ENCODE assay signal across 21 mouse cellular contexts in genomic region chr4:71453499-71453898, GRCm38 (mm10).
DNase-seq lines count a peak whose midpoint lies in the region; ATAC-seq and TF ChIP-seq lines count a peak whose summit lies in the region.
"Had no signal": no experiment of that assay in that cellular context is flagged by ENCODE, and none has a peak within 500 bp of the region (broad histone marks: within the 10 kb centered on the region; RNA-seq: fewer than 3 reads in every experiment).

No protein-coding gene starts in this region.

- H3K4me2 ChIP-seq in stomach, embryonic 14.5 days (replicated peaks; ENCODE audit: low read depth, low read length) = no peak overlapping the region
- H3K4me2 ChIP-seq in stomach, postnatal 0 days (replicated peaks; ENCODE audit: low read depth) = no peak overlapping the region
- H3K4me2 ChIP-seq in intestine, embryonic 15.5 days (replicated peaks) = no peak overlapping the region
- H3K4me2 ChIP-seq in limb, embryonic 11.5 days (ENCODE audit: low read depth, severe bottlenecking) = no peak overlapping the region
- no peak overlapping the region for H3K4me2 ChIP-seq in stomach, embryonic 15.5 days
- H3K4me2 ChIP-seq in forebrain, embryonic 12.5 days = no peak overlapping the region
- H3K4me2 ChIP-seq: embryonic facial prominence, embryonic 15.5 days; heart, embryonic 13.5 days; hindbrain, embryonic 12.5 days had no signal

- no peak for TF ChIP-seq EP300 in stomach, postnatal 0 days (optimal IDR thresholded peaks at IDR 0.05)

- no peaks in the 10 kb centered on the region for H3K36me3 ChIP-seq in stomach, embryonic 14.5 days (ENCODE audit: control insufficient read depth, insufficient read depth, low read length)
- H3K36me3 ChIP-seq in stomach, postnatal 0 days (ENCODE audit: control insufficient read depth, insufficient read depth, low read length) = no peaks in the 10 kb centered on the region
- no peaks in the 10 kb centered on the region for H3K36me3 ChIP-seq in intestine, embryonic 15.5 days
- no peaks in the 10 kb centered on the region for H3K36me3 ChIP-seq in limb, embryonic 11.5 days (ENCODE audit: control insufficient read depth, insufficient read depth, low read length)
- H3K36me3 ChIP-seq in stomach, embryonic 15.5 days = no peaks in the 10 kb centered on the region
- H3K36me3 ChIP-seq in forebrain, embryonic 12.5 days (replicated peaks) = no peaks in the 10 kb centered on the region
- H3K36me3 ChIP-seq: embryonic facial prominence, embryonic 15.5 days; forebrain, embryonic 10.5 days; heart, embryonic 13.5 days; hindbrain, embryonic 12.5 days had no signal

- no peaks in the 10 kb centered on the region for H3K27me3 ChIP-seq in stomach, embryonic 14.5 days (ENCODE audit: control insufficient read depth, insufficient read depth, low read length)
- no peaks in the 10 kb centered on the region for H3K27me3 ChIP-seq in stomach, postnatal 0 days (ENCODE audit: control insufficient read depth, insufficient read depth, low read length)
- no peaks in the 10 kb centered on the region for H3K27me3 ChIP-seq in intestine, embryonic 15.5 days (replicated peaks)
- no peaks in the 10 kb centered on the region for H3K27me3 ChIP-seq in limb, embryonic 11.5 days (ENCODE audit: control insufficient read depth, insufficient read depth, low read length)
- no peaks in the 10 kb centered on the region for H3K27me3 ChIP-seq in stomach, embryonic 15.5 days (replicated peaks)
- H3K27me3 ChIP-seq in forebrain, embryonic 12.5 days = no peaks in the 10 kb centered on the region
- H3K27me3 ChIP-seq: embryonic facial prominence, embryonic 15.5 days; heart, embryonic 13.5 days; hindbrain, embryonic 12.5 days had no signal

- 55% methylated on average over 3 of the region's 3 CpGs for WGBS in stomach, embryonic 14.5 days
- 61% methylated on average over 3 of the region's 3 CpGs for WGBS in stomach, postnatal 0 days
- WGBS in intestine, embryonic 15.5 days = 50% methylated on average over 3 of the region's 3 CpGs
- WGBS in limb, embryonic 11.5 days = 60% methylated on average over 3 of the region's 3 CpGs
- WGBS in stomach, embryonic 15.5 days = 53% methylated on average over 3 of the region's 3 CpGs
- 90% methylated on average over 3 of the region's 3 CpGs for WGBS in forebrain, embryonic 12.5 days

- no peak overlapping the region for H3K9ac ChIP-seq in stomach, embryonic 14.5 days (replicated peaks; ENCODE audit: low read depth, low read length)
- H3K9ac ChIP-seq in stomach, postnatal 0 days (ENCODE audit: low read length) = no peak overlapping the region
- H3K9ac ChIP-seq in intestine, embryonic 15.5 days = no peak overlapping the region
- H3K9ac ChIP-seq in limb, embryonic 11.5 days (ENCODE audit: low read length) = no peak overlapping the region
- no peak overlapping the region for H3K9ac ChIP-seq in stomach, embryonic 15.5 days
- no peak overlapping the region for H3K9ac ChIP-seq in forebrain, embryonic 12.5 days
- H3K9ac ChIP-seq: embryonic facial prominence, embryonic 15.5 days; heart, embryonic 13.5 days; hindbrain, embryonic 12.5 days had no signal

- no peaks in the 10 kb centered on the region for H3K9me3 ChIP-seq in stomach, embryonic 14.5 days (ENCODE audit: control insufficient read depth, low read depth, low read length)
- no peaks in the 10 kb centered on the region for H3K9me3 ChIP-seq in stomach, postnatal 0 days (ENCODE audit: control insufficient read depth, low read length)
- H3K9me3 ChIP-seq in intestine, embryonic 15.5 days = no peaks in the 10 kb centered on the region
- H3K9me3 ChIP-seq in limb, embryonic 11.5 days (ENCODE audit: control insufficient read depth, low read length) = no peaks in the 10 kb centered on the region
- no peaks in the 10 kb centered on the region for H3K9me3 ChIP-seq in stomach, embryonic 15.5 days
- no peaks in the 10 kb centered on the region for H3K9me3 ChIP-seq in forebrain, embryonic 12.5 days
- H3K9me3 ChIP-seq: embryonic facial prominence, embryonic 15.5 days; forebrain, embryonic 10.5 days; heart, embryonic 13.5 days; hindbrain, embryonic 12.5 days had no signal

- peak; percentile 37; the same call in 1 of the 2 replicates for ATAC-seq in stomach, embryonic 14.5 days (ENCODE audit: insufficient number of reproducible peaks, insufficient read depth, low FRiP score, low read depth)
- ATAC-seq in stomach, postnatal 0 days (ENCODE audit: low FRiP score, low TSS enrichment) = no peak
- ATAC-seq in intestine, embryonic 15.5 days = peak; percentile 68
- ATAC-seq in limb, embryonic 11.5 days (ENCODE audit: insufficient number of reproducible peaks, low FRiP score, low TSS enrichment, low read depth) = peak; percentile 84
- ATAC-seq in stomach, embryonic 15.5 days (ENCODE audit: insufficient read depth, low FRiP score, low read depth) = peak; percentile 65
- ATAC-seq in forebrain, embryonic 12.5 days (ENCODE audit: low FRiP score) = no peak
- ATAC-seq: forebrain, embryonic 16.5 days; hindbrain, embryonic 16.5 days had no signal

- H3K4me1 ChIP-seq in stomach, embryonic 14.5 days (ENCODE audit: control insufficient read depth, insufficient read depth, low read length) = no peaks in the 10 kb centered on the region
- H3K4me1 ChIP-seq in stomach, postnatal 0 days (replicated peaks; ENCODE audit: control insufficient read depth, insufficient read depth) = no peaks in the 10 kb centered on the region
- no peaks in the 10 kb centered on the region for H3K4me1 ChIP-seq in intestine, embryonic 15.5 days (replicated peaks)
- H3K4me1 ChIP-seq in limb, embryonic 11.5 days (ENCODE audit: control insufficient read depth, insufficient read depth, low read length) = no peaks in the 10 kb centered on the region
- no peaks in the 10 kb centered on the region for H3K4me1 ChIP-seq in stomach, embryonic 15.5 days
- no peaks in the 10 kb centered on the region for H3K4me1 ChIP-seq in forebrain, embryonic 12.5 days
- H3K4me1 ChIP-seq: embryonic facial prominence, embryonic 15.5 days; forebrain, embryonic 10.5 days; hindbrain, embryonic 12.5 days had no signal

- no peak for TF ChIP-seq CTCF in stomach, postnatal 0 days (IDR thresholded peaks at IDR 0.05; ENCODE audit: low read depth)

- H3K27ac ChIP-seq in stomach, embryonic 14.5 days (ENCODE audit: low read length) = no peak overlapping the region
- no peak overlapping the region for H3K27ac ChIP-seq in stomach, postnatal 0 days (replicated peaks)
- no peak overlapping the region for H3K27ac ChIP-seq in intestine, embryonic 15.5 days
- H3K27ac ChIP-seq in limb, embryonic 11.5 days (replicated peaks; ENCODE audit: low read depth, low read length) = no peak overlapping the region
- H3K27ac ChIP-seq in stomach, embryonic 15.5 days = no peak overlapping the region
- no peak overlapping the region for H3K27ac ChIP-seq in forebrain, embryonic 12.5 days
- H3K27ac ChIP-seq: embryonic facial prominence, embryonic 15.5 days; forebrain, embryonic 10.5 days; heart, embryonic 13.5 days; hindbrain, embryonic 12.5 days had no signal

- no peak for DNase-seq in stomach, postnatal 0 days (ENCODE audit: low spot score)
- DNase-seq in limb, embryonic 11.5 days (ENCODE audit: low spot score) = peak; percentile 23
- no peak for DNase-seq in ovary, postnatal 14 days (ENCODE audit: low spot score)
- no peak for DNase-seq in testis, postnatal 10 days (ENCODE audit: low spot score)
- DNase-seq: adrenal gland, adult 2 months; adrenal gland, postnatal 25 days; cerebellum, adult 18-20 months; gastrocnemius, postnatal 14 days; heart, postnatal 10 days; heart, postnatal 4 days had no signal

- no peak overlapping the region for H3K4me3 ChIP-seq in stomach, embryonic 14.5 days (ENCODE audit: low read depth, low read length)
- H3K4me3 ChIP-seq in stomach, postnatal 0 days (ENCODE audit: low read depth, low read length) = no peak overlapping the region
- no peak overlapping the region for H3K4me3 ChIP-seq in intestine, embryonic 15.5 days (replicated peaks)
- no peak overlapping the region for H3K4me3 ChIP-seq in limb, embryonic 11.5 days (ENCODE audit: low read depth, low read length)
- H3K4me3 ChIP-seq in stomach, embryonic 15.5 days (replicated peaks) = no peak overlapping the region
- H3K4me3 ChIP-seq in forebrain, embryonic 12.5 days (replicated peaks) = no peak overlapping the region
- H3K4me3 ChIP-seq: embryonic facial prominence, embryonic 15.5 days; erythroblast, embryonic 14.5 days; forebrain, embryonic 10.5 days; heart, embryonic 13.5 days; hindbrain, embryonic 12.5 days had no signal

Comparison
In these comparisons a context has a peak if more than half of its experiments do, and no peak if none do; other contexts are left out.
1. ATAC-seq: peak in stomach, embryonic 14.5 days (single experiment), intestine, embryonic 15.5 days (single experiment), limb, embryonic 11.5 days (single experiment) and stomach, embryonic 15.5 days (single experiment); none in stomach, postnatal 0 days (single experiment) and forebrain, embryonic 12.5 days (single experiment).